Mouse (Mus musculus) T-cell, adult 66 days (primary cell): ENCODE data around the gene Fzd10. TPM values are rescaled to one million over a fixed set of nuclear protein-coding genes. Genes with fewer than 3 reads are reported as not detected.

Experiments
- total RNA-seq, 2 experiments: library from RNA; stranded (reverse); gene quantifications; 3 replicates in 1 of 2; 4 replicates in 1 of 2; pipeline ENCODE4 v1.2.4; 2023

The Fzd10 gene
- total RNA-seq, result 1 to 10 TPM; 1.7 to 2.5 TPM

GRCm38 (mm10) chr5:128600072-128601021 is at the start of gene Fzd10:
Fzd10 (plus strand) TSS chr5:128600844.

Other genes starting within 250 kb of the Fzd10 start
- not detected for gene Tmem132d, start 167.8 kb upstream of the Fzd10 start, total RNA-seq
- gene Piwil1, start 101.7 kb downstream of the Fzd10 start, total RNA-seq, result not detected